Mouse (Mus musculus) midbrain, embryonic 10.5 days (tissue): ENCODE measurements around the gene Spink2. TPM values are rescaled to one million over a fixed set of nuclear protein-coding genes. Genes with fewer than 3 reads are reported as not detected.
"Not testable (repeated sequence)": the region's sequence is repeated elsewhere in the genome, so short reads cannot be mapped to it uniquely, and the experiment has no call there.

Experiments used
- DNase-seq: peaks from one replicate; pipeline ENCODE4 v3.0.0-alpha.2; 2017; ENCODE audit warnings: low spot score
- H3K27ac ChIP-seq: fragments of 300-500 bp; sonication (generic); replicated peaks from 2 replicates; pipeline ENCODE4 v1.5.1; 2016; ENCODE audit warnings: mild to moderate bottlenecking
- H3K27me3 ChIP-seq: fragments of 300-500 bp; sonication (generic); 2 replicates; pipeline ENCODE4 v1.6.1; 2016; ENCODE audit warnings: low read depth, mild to moderate bottlenecking; ENCODE audit not compliant: poor library complexity, severe bottlenecking
- H3K36me3 ChIP-seq: fragments of 300-500 bp; sonication (generic); 2 replicates; pipeline ENCODE4 v1.6.1; 2016; ENCODE audit warnings: mild to moderate bottlenecking, moderate library complexity
- H3K4me1 ChIP-seq: fragments of 300-500 bp; sonication (generic); 2 replicates; pipeline ENCODE4 v1.6.1; 2016
- H3K4me3 ChIP-seq: fragments of 300-500 bp; sonication (generic); 2 replicates; pipeline ENCODE4 v1.5.1; 2016; ENCODE audit warnings: mild to moderate bottlenecking, moderate library complexity
- H3K9me3 ChIP-seq: fragments of 300-500 bp; sonication (generic); replicated peaks from 2 replicates; pipeline ENCODE4 v1.6.1; 2016; ENCODE audit warnings: mild to moderate bottlenecking
- WGBS: fragments of 180-500 bp; shearing (Covaris S2); methylation state at CpG from one replicate; pipeline ENCODE4 v1.1.7; 2016; 5-methylcytosine and 5-hydroxymethylcytosine counted together
- polyA plus RNA-seq: library from polyadenylated mRNA; unstranded; fragments of >200 nt; fragmentation: Nextera tagmentation; extraction: Ambion mirVana; gene quantifications from 2 replicates; pipeline ENCODE4 v1.2.1, GENCODE M21; 2016

Gene Spink2
- polyA plus RNA-seq, 1 experiment from 2014 or later: 0.86 TPM

GRCm38 (mm10) chr5:77234921-77235320, 23.6 kb upstream of the Spink2 start:
- no peak overlapping the region for H3K27ac ChIP-seq
- no peaks in the 10 kb centered on the region for H3K36me3 ChIP-seq
- H3K9me3 ChIP-seq: no peaks in the 10 kb centered on the region
- peaks cover 4% of the 10 kb centered on the region for H3K4me1 ChIP-seq
- no peak overlapping the region for H3K4me3 ChIP-seq
- no peaks in the 10 kb centered on the region for H3K27me3 ChIP-seq
- 44% methylated on average over 3 of the region's 3 CpGs for WGBS
- no peak for DNase-seq

GRCm38 (mm10) chr5:77231863-77232262, 20.6 kb upstream of the Spink2 start:
- not testable (repeated sequence) for H3K36me3 ChIP-seq, H3K27ac ChIP-seq, H3K4me1 ChIP-seq, H3K27me3 ChIP-seq, H3K9me3 ChIP-seq, DNase-seq, H3K4me3 ChIP-seq
- 86% methylated on average over 4 of the region's 4 CpGs for WGBS

GRCm38 (mm10) chr5:77228986-77229385, 17.7 kb upstream of the Spink2 start:
- Histone ChIP-seq H3K4me1 (no peaks in the 10 kb centered on the region), H3K27me3 (no peaks in the 10 kb centered on the region), H3K4me3 (no peak overlapping the region), H3K36me3 (no peaks in the 10 kb centered on the region), H3K9me3 (no peaks in the 10 kb centered on the region), H3K27ac (no peak overlapping the region)
- WGBS: 52% methylated on average over 1 of the region's 1 CpGs
- DNase-seq: no peak

- Histone ChIP-seq H3K4me3 (no peak overlapping the region), H3K4me1 (no peaks in the 10 kb centered on the region), H3K27me3 (no peaks in the 10 kb centered on the region), H3K36me3 (no peaks in the 10 kb centered on the region), H3K9me3 (no peaks in the 10 kb centered on the region), H3K27ac (no peak overlapping the region)
- DNase-seq: no peak
- 75% methylated on average over 11 of the region's 11 CpGs for WGBS
Observed at GRCm38 (mm10) chr5:77223043-77223975, 12.0 kb upstream of the Spink2 start.

GRCm38 (mm10) chr5:77217724-77218123, 6.5 kb upstream of the Spink2 start:
- Histone ChIP-seq H3K9me3 (no peaks in the 10 kb centered on the region), H3K4me3 (no peak overlapping the region), H3K27ac (no peak overlapping the region), H3K4me1 (peaks cover 3% of the 10 kb centered on the region; the same call in 1 of the 2 replicates), H3K36me3 (no peaks in the 10 kb centered on the region), H3K27me3 (no peaks in the 10 kb centered on the region)
- DNase-seq: no peak
- 18% methylated on average over 2 of the region's 2 CpGs for WGBS

- H3K27ac ChIP-seq: no peak overlapping the region
- peaks cover 2% of the 10 kb centered on the region; the same call in 1 of the 2 replicates for H3K27me3 ChIP-seq
- no peaks in the 10 kb centered on the region for H3K36me3 ChIP-seq
- DNase-seq: peak; percentile 73
- WGBS: 13% methylated on average over 9 of the region's 9 CpGs
- no peaks in the 10 kb centered on the region for H3K9me3 ChIP-seq
- H3K4me1 ChIP-seq: peaks cover 3% of the 10 kb centered on the region; the same call in 1 of the 2 replicates
- H3K4me3 ChIP-seq: no peak overlapping the region
Observed at GRCm38 (mm10) chr5:77217211-77217610, 5.9 kb upstream of the Spink2 start.

DNA sequence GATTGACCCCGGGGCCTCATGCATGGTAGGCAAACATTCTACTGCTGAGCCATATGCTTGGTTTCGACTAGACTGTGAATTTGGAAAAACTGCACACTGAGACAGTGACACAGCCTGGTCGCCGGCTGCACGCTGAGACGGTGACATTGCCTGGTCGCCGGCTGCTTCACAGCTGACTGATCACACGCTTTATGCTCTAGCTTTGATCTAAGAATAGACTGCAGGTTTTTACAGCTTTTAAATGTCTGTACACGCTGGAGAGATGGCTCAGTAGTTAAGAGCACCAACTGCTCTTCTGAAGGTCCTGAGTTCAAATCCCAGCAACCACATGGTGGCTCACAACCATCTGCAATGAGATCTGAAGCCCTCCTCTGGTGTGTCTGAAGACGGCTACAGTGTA, 5.1 kb downstream of the Spink2 start:
- Histone ChIP-seq H3K4me1 (peaks cover 3% of the 10 kb centered on the region), H3K27me3 (0 out of 2 replicates have a peak, but pooled peaks cover 4% of the 10 kb centered on the region), H3K36me3 (no peaks in the 10 kb centered on the region), H3K9me3 (no peaks in the 10 kb centered on the region), H3K27ac (no peak overlapping the region), H3K4me3 (no peak overlapping the region)
- WGBS: 79% methylated on average over 11 of the region's 11 CpGs
- DNase-seq: no peak

GRCm38 (mm10) chr5:77202238-77202637, 9.0 kb downstream of the Spink2 start:
- no peak overlapping the region for H3K4me3 ChIP-seq
- no peaks in the 10 kb centered on the region for H3K27me3 ChIP-seq
- H3K36me3 ChIP-seq: no peaks in the 10 kb centered on the region
- no peaks in the 10 kb centered on the region for H3K4me1 ChIP-seq
- no peaks in the 10 kb centered on the region for H3K9me3 ChIP-seq
- H3K27ac ChIP-seq: no peak overlapping the region
- no peak for DNase-seq

DNA sequence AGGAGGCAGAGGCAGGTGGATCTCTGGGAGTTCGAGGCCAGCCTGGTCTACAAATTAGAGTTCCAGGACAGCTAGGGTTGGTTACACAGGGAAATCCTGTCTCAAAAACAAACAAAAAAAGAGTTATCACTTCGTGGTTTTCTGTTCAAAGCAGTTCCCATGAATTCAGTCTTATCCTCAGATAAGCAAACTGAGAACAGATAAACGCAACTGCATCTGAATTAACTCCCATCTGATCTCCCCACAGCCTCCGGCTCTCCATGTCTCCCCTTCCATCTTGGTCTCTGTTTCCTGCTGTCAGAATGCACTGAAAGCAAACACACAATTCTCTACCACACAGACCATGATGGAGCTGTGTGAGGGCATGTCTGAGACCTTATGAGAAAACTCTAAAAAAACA, 10.6 kb downstream of the Spink2 start:
- H3K9me3 ChIP-seq: no peaks in the 10 kb centered on the region
- no peaks in the 10 kb centered on the region for H3K27me3 ChIP-seq
- no peak for DNase-seq
- no peak overlapping the region for H3K27ac ChIP-seq
- H3K4me3 ChIP-seq: no peak overlapping the region
- no peaks in the 10 kb centered on the region for H3K36me3 ChIP-seq
- no peaks in the 10 kb centered on the region for H3K4me1 ChIP-seq
- WGBS: 84% methylated on average over 4 of the region's 4 CpGs

- WGBS: 43% methylated on average over 3 of the region's 3 CpGs
- DNase-seq: peak; percentile 39
- Histone ChIP-seq H3K27me3 (no peaks in the 10 kb centered on the region), H3K4me1 (no peaks in the 10 kb centered on the region), H3K9me3 (peaks cover 1% of the 10 kb centered on the region; the same call in 1 of the 2 replicates), H3K4me3 (no peak overlapping the region), H3K27ac (no peak overlapping the region), H3K36me3 (no peaks in the 10 kb centered on the region)
Observed at GRCm38 (mm10) chr5:77193951-77194350, 17.3 kb downstream of the Spink2 start.

GRCm38 (mm10) chr5:77193266-77193665, 18.0 kb downstream of the Spink2 start:
- 89% methylated on average over 4 of the region's 4 CpGs for WGBS
- DNase-seq: no peak

DNA sequence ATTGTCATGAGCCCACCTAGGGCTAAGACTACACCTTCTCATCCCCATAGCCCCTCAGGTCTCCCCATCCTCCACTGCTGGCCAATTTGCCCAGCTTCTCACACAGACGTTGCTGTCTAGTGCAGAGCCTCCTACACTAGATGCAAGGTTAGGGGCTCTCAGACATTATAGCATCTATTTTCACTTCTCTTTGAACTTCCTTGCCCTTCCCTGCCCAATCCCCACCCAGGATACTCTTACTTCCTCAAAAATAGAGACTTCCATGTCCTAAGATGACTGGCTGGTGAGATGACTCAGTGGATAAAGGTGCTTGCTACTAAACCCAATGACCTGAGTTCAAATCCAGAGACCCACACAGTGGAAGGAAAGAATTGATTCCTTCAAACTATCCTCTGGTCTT, 19.6 kb downstream of the Spink2 start:
- H3K9me3 ChIP-seq: peaks cover 8% of the 10 kb centered on the region; the same call in 1 of the 2 replicates
- WGBS: 72% methylated on average over 1 of the region's 1 CpGs

More at GRCm38 (mm10) chr5:77193266-77193665, 18.0 kb downstream of the Spink2 start:
- Histone ChIP-seq H3K9me3 (peaks cover 4% of the 10 kb centered on the region; the same call in 1 of the 2 replicates), H3K4me3 (no peak overlapping the region), H3K27ac (no peak overlapping the region), H3K36me3 (no peaks in the 10 kb centered on the region), H3K27me3 (no peaks in the 10 kb centered on the region), H3K4me1 (no peaks in the 10 kb centered on the region)

GRCm38 (mm10) chr5:77191106-77191505, 20.2 kb downstream of the Spink2 start:
- Histone ChIP-seq H3K4me3 (no peak overlapping the region), H3K4me1 (no peaks in the 10 kb centered on the region), H3K9me3 (peaks cover 8% of the 10 kb centered on the region; the same call in 1 of the 2 replicates), H3K27me3 (no peaks in the 10 kb centered on the region), H3K27ac (no peak overlapping the region), H3K36me3 (no peaks in the 10 kb centered on the region)
- 85% methylated on average over 4 of the region's 4 CpGs for WGBS
- DNase-seq: no peak

More for the DNA sequence above, 19.6 kb downstream of the Spink2 start:
- Histone ChIP-seq H3K36me3 (no peaks in the 10 kb centered on the region), H3K4me1 (no peaks in the 10 kb centered on the region), H3K4me3 (no peak overlapping the region), H3K27me3 (no peaks in the 10 kb centered on the region), H3K27ac (no peak overlapping the region)
- DNase-seq: no peak
